Mouse (Mus musculus) forebrain, embryonic 10.5 days (tissue): ENCODE data around the gene Cfap73. TPM values are rescaled to one million over a fixed set of nuclear protein-coding genes. Genes with fewer than 3 reads are reported as not detected.

Experiments
- DNase-seq: peaks from one replicate; pipeline ENCODE4 v3.0.0-alpha.2; 2017; ENCODE audit warnings: low spot score; ENCODE audit errors: extremely low spot score
- H3K27ac ChIP-seq: fragments of 300-500 bp; sonication (generic); 2 replicates; pipeline ENCODE4 v1.5.1; 2016; ENCODE audit warnings: mild to moderate bottlenecking
- H3K27me3 ChIP-seq: fragments of 300-500 bp; sonication (generic); 2 replicates; pipeline ENCODE4 v1.6.1; 2016; ENCODE audit warnings: mild to moderate bottlenecking; ENCODE audit not compliant: poor library complexity, severe bottlenecking
- H3K36me3 ChIP-seq: fragments of 300-500 bp; sonication (generic); replicated peaks from 2 replicates; pipeline ENCODE4 v1.6.1; 2016; ENCODE audit warnings: mild to moderate bottlenecking, moderate library complexity
- H3K4me1 ChIP-seq: fragments of 300-500 bp; sonication (generic); 2 replicates; pipeline ENCODE4 v1.6.1; 2016
- H3K4me3 ChIP-seq: fragments of 300-500 bp; sonication (generic); 2 replicates; pipeline ENCODE4 v1.5.1; 2016; ENCODE audit warnings: mild to moderate bottlenecking, moderate library complexity
- H3K9me3 ChIP-seq: fragments of 300-500 bp; sonication (generic); 2 replicates; pipeline ENCODE4 v1.6.1; 2016; ENCODE audit warnings: mild to moderate bottlenecking, moderate library complexity
- WGBS: fragments of 180-500 bp; shearing (Covaris S2); methylation state at CpG from one replicate; pipeline ENCODE4 v1.1.7; 2016; 5-methylcytosine and 5-hydroxymethylcytosine counted together
- polyA plus RNA-seq: library from polyadenylated mRNA; unstranded; fragments of >200 nt; fragmentation: Nextera tagmentation; extraction: Ambion mirVana; gene quantifications from 2 replicates; pipeline ENCODE4 v1.2.1, GENCODE M21; 2016

Gene Cfap73
- not detected in 2 replicates for polyA plus RNA-seq

DNA sequence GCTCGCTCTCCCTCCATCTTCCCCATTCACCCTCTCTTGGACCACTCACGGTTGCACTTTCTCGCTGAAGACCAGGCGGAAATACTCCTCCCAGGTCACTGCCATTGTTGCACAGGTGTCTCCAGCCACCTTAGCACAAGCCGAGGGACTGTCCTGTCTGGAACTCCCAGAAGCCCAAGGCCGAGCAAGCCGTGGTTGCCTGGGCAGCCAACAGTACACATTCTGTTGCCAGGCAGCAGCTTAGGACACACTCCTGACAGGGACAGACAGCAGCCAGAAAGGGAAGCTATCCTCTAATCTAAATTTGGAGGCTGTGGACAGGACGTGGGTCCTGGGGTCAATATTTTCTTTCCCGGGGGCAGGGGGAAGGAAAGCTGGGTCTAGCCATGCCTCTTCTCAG is at the start of gene Cfap73:
Gene Cfap73, minus strand, starts transcription at position 105 of the 400 bp plus-strand sequence.
- WGBS = 76% methylated on average over 9 of the region's 9 CpGs
- peaks cover 33% of the 10 kb centered on the region for H3K27me3 ChIP-seq
- no peaks in the 10 kb centered on the region for H3K36me3 ChIP-seq
- no peak within 1 kb of the TSS for H3K27ac ChIP-seq
- H3K4me3 ChIP-seq = no peak within 1 kb of the TSS
- no peak for DNase-seq
- H3K4me1 ChIP-seq = peaks cover 8% of the 10 kb centered on the region
- peaks cover 11% of the 10 kb centered on the region for H3K9me3 ChIP-seq

DNA sequence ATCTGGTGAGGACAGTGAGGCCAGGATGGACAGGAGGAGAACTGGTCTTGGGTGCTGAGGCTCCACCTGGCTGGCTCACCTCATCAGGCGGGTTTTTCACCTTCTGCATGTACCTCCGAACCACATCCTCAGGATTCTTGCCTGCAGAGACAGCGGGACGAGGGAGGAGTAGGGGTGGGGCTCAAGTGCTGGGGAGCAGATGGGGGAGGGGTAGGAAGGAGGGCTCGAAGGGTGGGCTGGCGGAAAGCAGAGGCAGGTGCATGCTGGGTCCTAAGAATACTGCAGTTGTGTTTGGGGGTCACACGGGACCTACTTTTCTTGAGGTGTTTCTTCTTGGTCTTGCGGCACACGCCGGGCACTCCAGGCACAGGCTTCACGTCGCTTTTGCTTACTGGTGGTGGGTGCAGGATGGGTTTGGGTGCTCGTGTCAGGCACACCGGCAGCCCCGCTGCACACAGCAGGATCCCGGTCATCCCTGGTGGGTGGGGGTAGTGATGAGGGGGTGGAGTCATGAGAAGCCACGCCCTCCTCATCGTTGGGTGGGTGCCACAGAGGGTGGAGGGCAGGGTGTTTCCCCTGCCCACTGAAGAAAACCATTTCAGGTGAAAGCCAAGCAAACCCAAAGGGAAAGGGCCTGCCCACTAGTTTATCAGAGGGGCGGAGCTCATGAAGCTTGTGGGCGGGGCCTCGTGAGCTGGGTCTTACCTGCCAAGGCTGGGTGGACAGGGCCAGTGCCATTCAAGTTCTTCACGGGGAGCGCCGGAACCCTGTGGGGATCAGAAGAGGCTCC is 49.1 kb upstream of the Cfap73 start:
- Histone ChIP-seq H3K4me1 (peaks cover 41% of the 10 kb centered on the region), H3K9me3 (no peaks in the 10 kb centered on the region), H3K27ac (no peak overlapping the region), H3K36me3 (no peaks in the 10 kb centered on the region), H3K27me3 (peaks cover 64% of the 10 kb centered on the region), H3K4me3 (peak overlapping the region; percentile 20)
- 8% methylated on average over 24 of the region's 24 CpGs for WGBS
- no peak for DNase-seq

DNA sequence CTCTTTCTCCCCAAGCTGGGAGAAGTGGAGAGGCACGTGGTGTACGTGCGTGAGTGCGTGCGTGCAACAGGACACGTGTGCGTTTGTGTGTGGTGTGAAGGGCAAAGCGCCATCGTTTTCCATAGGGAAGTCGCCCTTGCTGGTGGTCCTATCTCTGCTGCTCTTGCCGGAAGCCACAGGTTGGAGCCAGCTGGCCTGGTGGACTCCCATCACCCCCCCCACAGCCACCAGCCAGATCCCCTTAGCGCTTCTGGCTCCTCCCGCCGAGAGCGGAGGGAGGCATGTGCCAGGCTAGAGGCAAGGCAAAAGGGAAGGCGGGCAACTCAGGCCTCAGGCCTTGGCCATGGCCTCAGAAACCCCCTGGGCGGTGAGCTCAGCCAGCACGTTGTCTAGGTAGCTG is 46.9 kb upstream of the Cfap73 start:
- 89% methylated on average over 18 of the region's 18 CpGs for WGBS
- Histone ChIP-seq H3K36me3 (no peaks in the 10 kb centered on the region), H3K27me3 (peaks cover 63% of the 10 kb centered on the region), H3K4me1 (peaks cover 41% of the 10 kb centered on the region), H3K4me3 (peak overlapping the region; percentile 55), H3K9me3 (no peaks in the 10 kb centered on the region), H3K27ac (peak overlapping the region; percentile 88)
- DNase-seq = no peak

DNA sequence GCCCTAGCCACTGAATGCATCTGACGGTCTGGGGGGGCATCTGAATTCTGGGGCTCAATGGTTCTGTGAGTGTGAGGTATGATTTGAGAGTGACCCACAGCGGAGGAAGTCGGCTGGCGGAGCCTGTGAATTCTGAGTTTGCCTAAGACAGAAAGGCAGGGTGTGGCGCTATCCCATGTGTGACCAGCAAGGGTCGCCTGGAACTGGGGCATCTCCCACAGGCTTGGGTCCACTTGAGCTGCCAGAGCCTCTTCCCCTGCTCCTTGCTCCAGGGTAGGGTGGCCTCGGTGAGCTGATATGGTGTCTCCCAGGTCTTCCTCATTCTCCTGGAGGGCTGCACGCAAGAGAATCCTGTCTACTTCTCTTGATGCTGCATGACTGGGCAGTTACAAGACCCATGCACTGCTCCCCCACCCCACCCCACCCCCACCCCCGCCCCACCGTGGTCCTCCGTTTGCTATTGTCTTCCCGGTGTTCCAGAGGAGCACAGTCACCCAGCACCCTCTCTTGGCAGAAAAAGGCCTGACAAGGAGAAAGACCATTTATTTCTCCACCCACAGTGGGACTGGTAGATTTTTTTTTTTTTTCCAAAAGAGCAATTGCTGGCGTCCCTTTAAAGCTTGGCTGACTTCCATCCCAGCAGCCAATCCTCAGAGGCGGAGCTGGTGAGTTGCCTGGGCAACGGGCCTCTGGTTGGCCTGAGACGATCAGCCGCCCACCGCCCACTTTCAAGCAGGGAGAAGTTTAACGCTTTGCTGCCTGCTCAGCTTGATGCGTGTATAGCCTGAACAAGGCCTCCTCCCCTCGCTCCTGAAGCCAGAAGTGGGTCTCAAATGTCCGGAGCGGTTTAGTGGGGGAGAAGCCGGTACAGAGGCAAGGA is 45.9 kb upstream of the Cfap73 start:
- H3K4me3 ChIP-seq = peak overlapping the region; percentile 55
- H3K27ac ChIP-seq = peak overlapping the region; percentile 88
- H3K27me3 ChIP-seq = peaks cover 53% of the 10 kb centered on the region
- no peaks in the 10 kb centered on the region for H3K9me3 ChIP-seq
- no peaks in the 10 kb centered on the region for H3K36me3 ChIP-seq
- peaks cover 41% of the 10 kb centered on the region for H3K4me1 ChIP-seq
- DNase-seq = peak; percentile 94
- WGBS = 1% methylated on average over 24 of the region's 24 CpGs

DNA sequence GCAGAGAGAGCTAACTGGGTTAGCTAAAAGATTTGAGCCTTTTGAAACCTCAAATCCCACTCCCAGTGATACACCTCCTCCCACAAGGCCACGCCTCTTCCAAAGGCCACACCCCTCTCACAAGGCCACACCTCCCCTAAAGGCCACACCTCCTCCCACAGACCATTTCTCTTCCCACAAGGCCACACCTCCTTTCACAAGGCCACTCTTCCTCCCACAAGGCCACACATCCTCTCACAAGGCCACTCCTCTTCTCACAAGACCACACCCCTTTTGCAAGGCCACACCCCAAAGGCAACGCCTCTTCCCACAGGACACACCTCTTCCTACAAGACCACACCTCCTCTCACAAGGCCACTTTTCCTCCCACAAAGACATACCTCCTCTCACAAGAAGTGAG is 43.5 kb upstream of the Cfap73 start:
- peaks cover 29% of the 10 kb centered on the region for H3K27me3 ChIP-seq
- peaks cover 40% of the 10 kb centered on the region for H3K4me1 ChIP-seq
- 25% methylated on average over 2 of the region's 2 CpGs for WGBS
- no peaks in the 10 kb centered on the region for H3K36me3 ChIP-seq
- no peak for DNase-seq
- H3K27ac ChIP-seq = no peak overlapping the region
- H3K9me3 ChIP-seq = no peaks in the 10 kb centered on the region
- H3K4me3 ChIP-seq = no peak overlapping the region

DNA sequence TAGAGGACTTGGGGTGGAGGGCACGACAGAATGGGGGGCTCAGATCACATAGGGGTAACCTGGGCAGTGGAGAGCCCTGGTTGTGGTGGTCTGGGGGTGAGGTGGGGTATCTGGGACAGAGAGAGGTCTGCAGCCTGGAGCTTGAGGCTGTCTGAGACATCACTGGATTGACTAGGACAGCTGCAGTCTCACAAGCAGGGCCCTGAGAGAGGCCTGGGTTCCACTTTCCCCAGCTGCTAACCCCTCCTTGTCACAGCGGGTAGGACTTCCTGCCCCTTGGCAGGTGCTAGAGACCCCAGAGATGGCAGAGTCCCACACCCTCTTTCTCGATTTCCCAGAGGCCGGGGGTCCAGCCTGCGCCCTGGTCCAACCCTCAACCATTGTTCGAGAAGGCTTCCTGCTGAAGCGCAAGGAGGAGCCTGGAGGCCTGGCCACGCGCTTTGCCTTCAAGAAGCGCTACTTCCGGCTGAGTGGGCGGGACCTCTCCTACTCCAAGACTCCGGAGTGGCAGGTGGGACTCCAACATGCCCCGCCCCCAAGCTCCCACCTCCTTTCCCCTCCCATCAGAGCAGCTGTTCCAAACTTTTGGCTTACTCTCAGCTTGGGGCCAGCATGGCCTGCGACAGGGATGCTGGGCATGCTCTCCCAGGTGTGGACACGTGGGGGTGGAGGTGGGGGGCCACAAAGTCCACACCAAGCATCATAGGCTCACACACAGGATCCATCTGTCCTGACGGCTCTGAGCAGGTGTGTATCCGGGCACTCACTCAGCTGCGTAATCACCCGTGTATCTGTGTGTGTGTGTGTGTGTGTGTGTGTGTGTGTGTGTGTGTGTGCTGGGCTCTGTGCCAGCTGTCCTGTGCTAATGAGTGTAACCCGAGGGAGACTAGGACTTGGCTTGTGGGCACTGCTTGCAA is 40.5 kb upstream of the Cfap73 start:
- H3K27ac ChIP-seq = 0 out of 2 replicates have a peak overlapping the region, but pooled peaks have one; percentile 30
- peak; percentile 46 for DNase-seq
- 40% methylated on average over 21 of the region's 21 CpGs for WGBS
- peaks cover 17% of the 10 kb centered on the region for H3K4me1 ChIP-seq
- peaks cover 9% of the 10 kb centered on the region; the same call in 1 of the 2 replicates for H3K27me3 ChIP-seq
- peak overlapping the region; percentile 8; the same call in 1 of the 2 replicates for H3K4me3 ChIP-seq
- no peaks in the 10 kb centered on the region for H3K9me3 ChIP-seq
- H3K36me3 ChIP-seq = no peaks in the 10 kb centered on the region

DNA sequence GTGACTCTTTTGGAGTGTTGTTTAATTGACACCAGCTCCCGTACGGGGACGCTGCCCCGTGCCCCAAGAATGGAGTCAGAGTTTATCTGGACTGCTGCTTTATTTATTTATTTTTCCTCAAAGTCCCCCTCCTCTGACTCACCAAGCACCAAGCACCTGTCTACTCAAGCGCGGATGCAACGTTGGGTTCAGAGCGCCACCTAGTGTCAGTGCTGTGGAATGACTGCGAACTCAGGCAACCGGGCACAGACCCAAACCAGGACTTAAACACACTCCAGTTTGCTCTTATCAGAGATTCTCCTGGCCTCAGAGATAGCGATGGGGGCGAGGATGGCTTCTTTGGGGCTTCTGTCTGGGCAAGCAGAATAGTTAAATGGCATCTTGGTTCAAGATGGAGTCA is 39.6 kb upstream of the Cfap73 start:
- H3K27me3 ChIP-seq = peaks cover 3% of the 10 kb centered on the region; the same call in 1 of the 2 replicates
- H3K36me3 ChIP-seq = no peaks in the 10 kb centered on the region
- no peak overlapping the region for H3K4me3 ChIP-seq
- no peaks in the 10 kb centered on the region for H3K9me3 ChIP-seq
- no peak overlapping the region for H3K27ac ChIP-seq
- DNase-seq = peak; percentile 63
- peaks cover 9% of the 10 kb centered on the region for H3K4me1 ChIP-seq
- 13% methylated on average over 12 of the region's 12 CpGs for WGBS

DNA sequence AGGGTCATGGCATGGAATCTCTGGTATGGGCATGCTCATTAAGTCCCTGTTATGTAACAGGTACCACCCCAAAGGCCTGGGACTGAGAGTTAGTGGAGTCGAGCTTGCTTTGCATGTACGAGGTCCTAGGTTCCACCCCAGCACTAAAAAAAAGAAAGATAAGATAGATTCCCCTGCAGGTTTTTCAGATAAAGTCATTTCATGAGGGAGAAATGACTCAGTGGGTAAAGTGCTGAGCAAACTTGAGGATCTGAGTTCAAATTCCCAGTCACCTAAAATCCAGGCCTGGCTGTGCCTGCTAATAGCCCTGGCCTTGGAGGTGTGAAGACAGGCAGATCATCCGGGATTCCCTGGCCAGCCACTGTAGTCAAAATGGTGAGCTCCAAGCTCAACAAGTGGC is 37.8 kb upstream of the Cfap73 start:
- Histone ChIP-seq H3K9me3 (no peaks in the 10 kb centered on the region), H3K4me1 (peaks cover 9% of the 10 kb centered on the region), H3K27me3 (peaks cover 6% of the 10 kb centered on the region; the same call in 1 of the 2 replicates), H3K4me3 (no peak overlapping the region), H3K36me3 (no peaks in the 10 kb centered on the region), H3K27ac (no peak overlapping the region)
- no peak for DNase-seq
- 82% methylated on average over 3 of the region's 3 CpGs for WGBS

DNA sequence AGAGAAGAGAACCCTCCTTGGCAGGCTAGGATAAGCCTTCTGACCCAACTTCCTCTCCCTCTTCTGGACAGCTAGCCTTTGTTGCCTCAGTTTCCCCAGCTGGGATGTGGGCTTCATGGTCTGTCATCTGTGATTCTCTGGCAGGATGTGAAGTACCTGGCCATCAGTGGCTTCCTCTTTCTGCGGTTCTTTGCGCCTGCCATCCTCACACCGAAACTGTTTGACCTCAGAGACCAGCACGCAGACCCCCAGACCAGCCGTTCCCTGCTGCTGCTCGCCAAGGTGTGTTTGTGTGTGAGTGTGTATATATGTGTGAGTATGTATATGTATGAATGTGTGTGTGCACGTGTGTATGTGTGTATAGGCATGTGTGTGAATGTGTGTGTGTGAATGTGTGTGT is 36.1 kb upstream of the Cfap73 start:
- no peaks in the 10 kb centered on the region for H3K9me3 ChIP-seq
- no peak overlapping the region for H3K27ac ChIP-seq
- no peak for DNase-seq
- peaks cover 17% of the 10 kb centered on the region for H3K27me3 ChIP-seq
- 86% methylated on average over 7 of the region's 7 CpGs for WGBS
- peaks cover 15% of the 10 kb centered on the region for H3K4me1 ChIP-seq
- H3K36me3 ChIP-seq = no peaks in the 10 kb centered on the region
- no peak overlapping the region for H3K4me3 ChIP-seq

DNA sequence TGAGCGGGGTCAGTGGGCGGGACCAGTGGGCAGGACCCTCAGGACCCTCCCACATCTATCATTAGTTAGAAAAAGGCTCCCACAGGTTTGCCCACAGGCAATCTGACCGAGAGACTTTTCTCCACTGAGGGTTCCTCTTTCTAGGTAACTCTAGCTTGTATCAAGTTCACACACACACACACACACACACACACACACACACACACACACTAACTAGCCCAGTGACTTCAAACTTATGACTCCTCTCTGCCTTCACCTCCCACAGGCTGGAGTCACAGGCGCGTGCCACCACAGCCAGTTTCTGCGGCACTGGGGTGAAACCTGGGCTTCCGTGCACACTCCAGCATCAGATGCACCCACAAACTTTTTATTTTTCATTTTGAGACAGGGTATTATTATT is 34.7 kb upstream of the Cfap73 start:
- DNase-seq = no peak
- H3K4me1 ChIP-seq = peaks cover 6% of the 10 kb centered on the region
- H3K4me3 ChIP-seq = no peak overlapping the region
- H3K27ac ChIP-seq = no peak overlapping the region
- no peaks in the 10 kb centered on the region for H3K36me3 ChIP-seq
- no peaks in the 10 kb centered on the region for H3K9me3 ChIP-seq
- 77% methylated on average over 7 of the region's 7 CpGs for WGBS
- H3K27me3 ChIP-seq = peaks cover 19% of the 10 kb centered on the region

DNA sequence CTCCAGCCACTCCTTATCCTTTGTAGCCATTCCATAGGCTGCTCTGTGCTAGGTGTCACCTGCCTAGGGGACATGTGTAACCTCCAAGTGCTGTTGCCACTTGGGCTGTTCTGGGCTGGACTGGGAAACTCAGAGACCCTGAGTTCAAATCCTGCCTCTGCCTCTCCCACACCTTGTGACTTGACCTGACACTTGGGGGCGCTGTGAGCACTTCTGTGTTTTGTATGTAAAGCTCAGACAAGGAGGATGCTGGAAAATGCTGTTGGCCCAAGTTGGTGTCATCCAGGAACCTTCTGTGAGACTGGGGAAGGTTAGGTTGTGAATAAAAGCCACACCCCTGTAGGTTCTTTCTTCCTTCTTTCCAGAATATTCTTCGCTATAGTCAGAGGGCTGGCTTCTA is 30.9 kb upstream of the Cfap73 start:
- 68% methylated on average over 2 of the region's 2 CpGs for whole genome bisulfite sequencing
- no peak for DNase-seq
- Histone ChIP-seq H3K27me3 (peaks cover 27% of the 10 kb centered on the region), H3K4me1 (peaks cover 12% of the 10 kb centered on the region), H3K9me3 (no peaks in the 10 kb centered on the region), H3K4me3 (no peak overlapping the region), H3K36me3 (no peaks in the 10 kb centered on the region), H3K27ac (no peak overlapping the region)

DNA sequence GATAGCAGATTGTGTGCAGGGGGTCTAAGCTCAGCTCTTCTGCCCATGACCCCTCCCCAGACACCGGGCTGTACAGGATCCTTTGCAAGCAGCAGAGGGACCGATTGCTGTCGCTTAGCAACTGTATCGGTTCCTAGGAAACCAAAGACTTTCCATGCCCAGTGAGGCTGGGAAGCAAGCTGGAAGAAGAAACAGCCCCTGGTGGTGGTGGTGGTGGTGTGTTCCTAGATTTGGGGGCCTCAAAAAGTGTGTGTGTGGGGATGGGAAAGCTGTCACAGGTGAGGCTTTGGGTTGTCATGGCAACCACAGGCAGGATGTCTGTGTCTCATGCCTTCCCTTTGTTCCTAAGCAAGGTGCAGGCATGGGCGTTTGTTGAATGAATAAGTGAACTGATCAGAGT is 26.8 kb upstream of the Cfap73 start:
- Histone ChIP-seq H3K4me1 (peaks cover 7% of the 10 kb centered on the region), H3K36me3 (no peaks in the 10 kb centered on the region), H3K27ac (no peak overlapping the region), H3K27me3 (peaks cover 11% of the 10 kb centered on the region; the same call in 1 of the 2 replicates), H3K9me3 (no peaks in the 10 kb centered on the region), H3K4me3 (no peak overlapping the region)
- 62% methylated on average over 5 of the region's 5 CpGs for WGBS
- DNase-seq = no peak
